In genomic region chr6:37871137-37871851, GRCm38 (mm10) we compare ENCODE assay signal across 8 mouse cellular contexts. TPM values are rescaled to one million over a fixed set of nuclear protein-coding genes. Genes with fewer than 3 reads are reported as not detected.
DNase-seq lines count a peak whose midpoint lies in the region; ATAC-seq and TF ChIP-seq lines count a peak whose summit lies in the region.

No protein-coding gene starts in this region.

- H3K9ac ChIP-seq in forebrain, embryonic 13.5 days = peak overlapping the region; percentile 96
- H3K9ac ChIP-seq in heart, postnatal 0 days (replicated peaks; ENCODE audit: low read depth, low read length) = peak overlapping the region; percentile 89
- H3K9ac ChIP-seq in lung, embryonic 15.5 days = peak overlapping the region; percentile 91

- WGBS in forebrain, embryonic 13.5 days = under 1% methylated on average over 61 of the region's 70 CpGs
- WGBS in heart, postnatal 0 days = under 1% methylated on average over 56 of the region's 70 CpGs
- WGBS in lung, embryonic 15.5 days = 3% methylated on average over 63 of the region's 70 CpGs

- H3K27me3 ChIP-seq in forebrain, embryonic 13.5 days = no peaks in the 10 kb centered on the region
- H3K27me3 ChIP-seq in heart, postnatal 0 days (ENCODE audit: control insufficient read depth, insufficient read depth, low read length) = no peaks in the 10 kb centered on the region
- H3K27me3 ChIP-seq in lung, embryonic 15.5 days = no peaks in the 10 kb centered on the region

- peak; percentile 72 for DNase-seq in CD4-positive, CD25-positive, alpha-beta regulatory T cell, adult 2 months (ENCODE audit: low read depth, low spot score)
- DNase-seq in adrenal gland, postnatal 36 days = peak; percentile 62 to 66
- peak; percentile 53 for DNase-seq in heart, postnatal 0 days (ENCODE audit: low spot score)
- DNase-seq in kidney, postnatal 4 days = peak; percentile 68 to 81
- peak; percentile 17 for DNase-seq in ovary, adult 18-20 months (ENCODE audit: low spot score)
- peak; percentile 73 for DNase-seq in thymus, postnatal 0 days (ENCODE audit: low spot score)

- peaks cover 36% of the 10 kb centered on the region for H3K36me3 ChIP-seq in forebrain, embryonic 13.5 days (ENCODE audit: poor library complexity, severe bottlenecking)
- peaks cover 14% of the 10 kb centered on the region for H3K36me3 ChIP-seq in heart, postnatal 0 days (replicated peaks; ENCODE audit: control insufficient read depth, insufficient read depth, low read length)
- peaks cover 13% of the 10 kb centered on the region for H3K36me3 ChIP-seq in lung, embryonic 15.5 days

- peak overlapping the region; percentile 83 for H3K4me3 ChIP-seq in forebrain, embryonic 13.5 days
- H3K4me3 ChIP-seq in heart, postnatal 0 days (ENCODE audit: low read depth, low read length) = peak overlapping the region; percentile 90
- peak overlapping the region; percentile 92 for H3K4me3 ChIP-seq in lung, embryonic 15.5 days

- H3K27ac ChIP-seq in forebrain, embryonic 13.5 days = peak overlapping the region; percentile 99
- H3K27ac ChIP-seq in heart, postnatal 0 days (ENCODE audit: low read depth) = peak overlapping the region; percentile 97
- peak overlapping the region; percentile 97 for H3K27ac ChIP-seq in lung, embryonic 15.5 days

- TF ChIP-seq CTCF in heart, postnatal 0 days (IDR thresholded peaks at IDR 0.05; ENCODE audit: low read depth) = no peak

- H3K4me2 ChIP-seq in forebrain, embryonic 13.5 days = peak overlapping the region; percentile 54
- peak overlapping the region; percentile 72 for H3K4me2 ChIP-seq in heart, postnatal 0 days (ENCODE audit: low read depth, low read length)
- peak overlapping the region; percentile 57 for H3K4me2 ChIP-seq in lung, embryonic 15.5 days

- no peak for TF ChIP-seq EP300 in heart, postnatal 0 days (IDR thresholded peaks at IDR 0.05; ENCODE audit: low read depth)

- ATAC-seq in forebrain, embryonic 13.5 days = peak; percentile 60
- peak; percentile 37 for ATAC-seq in heart, postnatal 0 days (ENCODE audit: insufficient read depth, low read depth)
- ATAC-seq in lung, embryonic 15.5 days (ENCODE audit: borderline replicate concordance, extremely low read depth, low FRiP score, low TSS enrichment) = peak; percentile 40

- peaks cover 40% of the 10 kb centered on the region for H3K9me3 ChIP-seq in forebrain, embryonic 13.5 days (replicated peaks)
- H3K9me3 ChIP-seq in heart, postnatal 0 days (replicated peaks; ENCODE audit: control insufficient read depth, low read length) = peaks cover 35% of the 10 kb centered on the region
- H3K9me3 ChIP-seq in lung, embryonic 15.5 days = peaks cover 33% of the 10 kb centered on the region

- H3K4me1 ChIP-seq in forebrain, embryonic 13.5 days = no peaks in the 10 kb centered on the region
- H3K4me1 ChIP-seq in heart, postnatal 0 days (ENCODE audit: control insufficient read depth, insufficient read depth) = no peaks in the 10 kb centered on the region; the same call in 1 of the 2 replicates
- H3K4me1 ChIP-seq in lung, embryonic 15.5 days = no peaks in the 10 kb centered on the region

RNA-seq across cellular contexts. Expression of gene Trim24, which starts 0.7 kb away (rescaled TPM):
- 10 to 100 TPM; 30.6 to 33.4 TPM for total RNA-seq in adrenal gland, postnatal 36 days (2021)
- polyA plus RNA-seq in forebrain, embryonic 13.5 days (2015; fragmentation: Nextera tagmentation; extraction: Ambion mirVana) = 19.5 and 19.6 TPM in 2 replicates
- 35.3 and 37.4 TPM in 2 replicates for total RNA-seq in heart, postnatal 0 days (2014; rRNA removed; ENCODE audit: low replicate concordance)
- polyA plus RNA-seq in heart, postnatal 0 days (2015; fragmentation: Nextera tagmentation; extraction: Ambion mirVana) = 5.4 and 6.1 TPM in 2 replicates
- polyA plus RNA-seq in lung, embryonic 15.5 days (2015; fragmentation: Nextera tagmentation; extraction: Ambion mirVana) = 9.9 and 11.1 TPM in 2 replicates
- polyA plus RNA-seq in thymus, postnatal 0 days (2015; fragmentation: Nextera tagmentation; extraction: Ambion mirVana) = 12.2 and 15.7 TPM in 2 replicates

Comparison
In these comparisons a context has a peak if more than half of its experiments do, and no peak if none do; other contexts are left out.
1. Peak in every context shown above with its lines: DNase-seq, ATAC-seq, H3K4me3 ChIP-seq and H3K27ac ChIP-seq.
2. DNase-seq: peak in every context shown above with its lines; median percentile 74 in kidney, postnatal 4 days; 73 in thymus, postnatal 0 days; 72 in CD4-positive, CD25-positive, alpha-beta regulatory T cell, adult 2 months; 64 in adrenal gland, postnatal 36 days; 53 in heart, postnatal 0 days; 17 in ovary, adult 18-20 months.